Mouse (Mus musculus): ENCODE measurements around the gene Isca1. TPM values are rescaled to one million over a fixed set of nuclear protein-coding genes. Genes with fewer than 3 reads are reported as not detected.

The Isca1 gene
- 95.1 and 226 TPM in 2 replicates for polyA plus RNA-seq (2011; ENCODE audit: insufficient read depth, insufficient read length, low replicate concordance, missing spikeins)

- TF ChIP-seq POLR2A (IDR thresholded peaks at IDR 0.05; ENCODE audit: borderline replicate concordance, control insufficient read depth, low read depth, low read length) (peak; percentile 79), CTCF (IDR thresholded peaks at IDR 0.05; ENCODE audit: control insufficient read depth, insufficient read depth, low read length) (no peak)
- Histone ChIP-seq H3K27ac (ENCODE audit: control insufficient read depth, insufficient read depth, low read depth, low read length, poor library complexity) (peak within 1 kb of the TSS; percentile 98), H3K4me3 (replicated peaks; ENCODE audit: control insufficient read depth, low read depth, low read length) (peak within 1 kb of the TSS; percentile 84), H3K4me1 (ENCODE audit: control insufficient read depth, insufficient read depth, low read length) (peaks cover 3% of the 10 kb centered on the region; the same call in 1 of the 2 replicates)
- under 1% methylated on average over 91 of the region's 91 CpGs for WGBS
These were observed at the start of gene Isca1 for GRCm38 (mm10) chr13:59769296-59770163. Isca1 (minus strand) TSS chr13:59769810.

GRCm38 (mm10) chr13:59817352-59817751 lies 47.7 kb upstream of the Isca1 start:
- TF ChIP-seq POLR2A (IDR thresholded peaks at IDR 0.05; ENCODE audit: borderline replicate concordance, control insufficient read depth, low read depth, low read length), result no peak
- TF ChIP-seq CTCF (IDR thresholded peaks at IDR 0.05; ENCODE audit: control insufficient read depth, insufficient read depth, low read length), result no peak
- H3K4me1 ChIP-seq (ENCODE audit: control insufficient read depth, insufficient read depth, low read length), result peaks cover 3% of the 10 kb centered on the region; the same call in 1 of the 2 replicates
- 55% methylated on average over 4 of the region's 4 CpGs for WGBS
- no peak overlapping the region for H3K27ac ChIP-seq (ENCODE audit: control insufficient read depth, insufficient read depth, low read depth, low read length, poor library complexity)
- no peak overlapping the region for H3K4me3 ChIP-seq (replicated peaks; ENCODE audit: control insufficient read depth, low read depth, low read length)

- peak overlapping the region; percentile 95 for H3K27ac ChIP-seq (ENCODE audit: control insufficient read depth, insufficient read depth, low read depth, low read length, poor library complexity)
- TF ChIP-seq POLR2A (IDR thresholded peaks at IDR 0.05; ENCODE audit: borderline replicate concordance, control insufficient read depth, low read depth, low read length), result no peak
- no peak for TF ChIP-seq CTCF (IDR thresholded peaks at IDR 0.05; ENCODE audit: control insufficient read depth, insufficient read depth, low read length)
- peak overlapping the region; percentile 23 for H3K4me3 ChIP-seq (replicated peaks; ENCODE audit: control insufficient read depth, low read depth, low read length)
- peaks cover 3% of the 10 kb centered on the region; the same call in 1 of the 2 replicates for H3K4me1 ChIP-seq (ENCODE audit: control insufficient read depth, insufficient read depth, low read length)
- WGBS, result 51% methylated on average over 6 of the region's 6 CpGs
These were observed 44.5 kb upstream of the Isca1 start for GRCm38 (mm10) chr13:59814109-59814591.

GRCm38 (mm10) chr13:59811581-59811980 lies 42.0 kb upstream of the Isca1 start:
- WGBS, result 94% methylated on average over 3 of the region's 3 CpGs
- Histone ChIP-seq H3K4me1 (ENCODE audit: control insufficient read depth, insufficient read depth, low read length) (no peaks in the 10 kb centered on the region), H3K27ac (ENCODE audit: control insufficient read depth, insufficient read depth, low read depth, low read length, poor library complexity) (no peak overlapping the region), H3K4me3 (replicated peaks; ENCODE audit: control insufficient read depth, low read depth, low read length) (no peak overlapping the region)
- no peak for TF ChIP-seq POLR2A (IDR thresholded peaks at IDR 0.05; ENCODE audit: borderline replicate concordance, control insufficient read depth, low read depth, low read length)
- TF ChIP-seq CTCF (IDR thresholded peaks at IDR 0.05; ENCODE audit: control insufficient read depth, insufficient read depth, low read length), result no peak

DNA sequence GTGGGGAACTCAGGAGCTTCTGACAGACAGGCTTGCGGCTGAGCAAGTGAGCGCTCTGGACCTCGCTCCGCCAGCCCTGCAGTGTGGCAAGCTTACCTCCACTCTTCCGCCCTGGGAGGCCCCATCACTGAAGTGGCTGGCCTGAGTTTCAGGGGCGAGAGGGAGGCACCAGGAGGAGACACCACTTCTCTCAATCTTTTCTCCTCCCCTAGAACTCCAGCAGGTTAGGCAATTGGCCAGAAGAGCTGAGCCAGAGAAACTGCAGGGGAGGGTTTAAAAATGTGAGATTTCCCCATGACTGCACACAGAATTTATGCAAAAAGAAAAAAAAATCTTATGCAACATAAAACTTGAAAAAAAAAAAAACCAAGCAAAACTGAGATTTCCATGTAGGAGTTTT lies 31.4 kb upstream of the Isca1 start:
- Histone ChIP-seq H3K4me3 (replicated peaks; ENCODE audit: control insufficient read depth, low read depth, low read length) (no peak overlapping the region), H3K27ac (ENCODE audit: control insufficient read depth, insufficient read depth, low read depth, low read length, poor library complexity) (no peak overlapping the region; the same call in 1 of the 2 replicates), H3K4me1 (ENCODE audit: control insufficient read depth, insufficient read depth, low read length) (peaks cover 8% of the 10 kb centered on the region)
- WGBS, result 84% methylated on average over 6 of the region's 6 CpGs
- no peak for TF ChIP-seq POLR2A (IDR thresholded peaks at IDR 0.05; ENCODE audit: borderline replicate concordance, control insufficient read depth, low read depth, low read length)
- no peak for TF ChIP-seq CTCF (IDR thresholded peaks at IDR 0.05; ENCODE audit: control insufficient read depth, insufficient read depth, low read length)

GRCm38 (mm10) chr13:59800077-59800476 lies 30.5 kb upstream of the Isca1 start:
- no peak overlapping the region for H3K27ac ChIP-seq (ENCODE audit: control insufficient read depth, insufficient read depth, low read depth, low read length, poor library complexity)
- WGBS, result 30% methylated on average over 2 of the region's 2 CpGs
- peaks cover 8% of the 10 kb centered on the region for H3K4me1 ChIP-seq (ENCODE audit: control insufficient read depth, insufficient read depth, low read length)

DNA sequence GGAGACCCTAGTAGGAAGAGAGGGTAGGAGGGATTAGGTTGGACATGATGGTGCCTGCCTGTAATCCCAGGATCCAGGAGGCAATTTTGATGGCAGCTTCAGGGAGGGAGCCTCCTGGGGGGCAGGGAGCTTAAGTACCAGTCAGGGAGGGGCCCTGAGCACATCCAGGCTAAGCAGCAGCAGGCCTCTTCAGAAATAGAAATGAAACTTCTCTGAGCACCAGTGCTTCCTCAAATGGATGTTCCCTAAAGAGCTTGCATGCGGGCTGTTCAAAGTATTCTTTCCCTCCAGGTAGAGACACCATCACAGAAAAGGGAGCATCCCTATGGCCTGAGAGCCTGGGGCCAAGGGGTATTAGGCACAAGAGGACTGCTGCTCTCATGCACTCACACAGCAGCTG lies 28.7 kb upstream of the Isca1 start:
- WGBS, result 59% methylated on average over 1 of the region's 1 CpGs
- TF ChIP-seq CTCF (IDR thresholded peaks at IDR 0.05; ENCODE audit: control insufficient read depth, insufficient read depth, low read length), result no peak
- TF ChIP-seq POLR2A (IDR thresholded peaks at IDR 0.05; ENCODE audit: borderline replicate concordance, control insufficient read depth, low read depth, low read length), result no peak
- Histone ChIP-seq H3K27ac (ENCODE audit: control insufficient read depth, insufficient read depth, low read depth, low read length, poor library complexity) (peak overlapping the region; percentile 44; the same call in 1 of the 2 replicates), H3K4me3 (replicated peaks; ENCODE audit: control insufficient read depth, low read depth, low read length) (no peak overlapping the region), H3K4me1 (ENCODE audit: control insufficient read depth, insufficient read depth, low read length) (peaks cover 8% of the 10 kb centered on the region)

More at GRCm38 (mm10) chr13:59800077-59800476, 30.5 kb upstream of the Isca1 start:
- no peak for TF ChIP-seq POLR2A (IDR thresholded peaks at IDR 0.05; ENCODE audit: borderline replicate concordance, control insufficient read depth, low read depth, low read length)
- TF ChIP-seq CTCF (IDR thresholded peaks at IDR 0.05; ENCODE audit: control insufficient read depth, insufficient read depth, low read length), result no peak
- no peak overlapping the region for H3K4me3 ChIP-seq (replicated peaks; ENCODE audit: control insufficient read depth, low read depth, low read length)

- no peak for TF ChIP-seq CTCF (IDR thresholded peaks at IDR 0.05; ENCODE audit: control insufficient read depth, insufficient read depth, low read length)
- TF ChIP-seq POLR2A (IDR thresholded peaks at IDR 0.05; ENCODE audit: borderline replicate concordance, control insufficient read depth, low read depth, low read length), result no peak
- Histone ChIP-seq H3K4me1 (ENCODE audit: control insufficient read depth, insufficient read depth, low read length) (peaks cover 8% of the 10 kb centered on the region), H3K4me3 (replicated peaks; ENCODE audit: control insufficient read depth, low read depth, low read length) (no peak overlapping the region), H3K27ac (ENCODE audit: control insufficient read depth, insufficient read depth, low read depth, low read length, poor library complexity) (peak overlapping the region; percentile 95)
- WGBS, result 92% methylated on average over 9 of the region's 9 CpGs
These were observed 26.8 kb upstream of the Isca1 start for GRCm38 (mm10) chr13:59796466-59796848.
